Mouse (Mus musculus): ENCODE results near the gene Agtpbp1.

GRCm38 (mm10) chr13:59506450-59506849 lies 78.6 kb downstream of the Agtpbp1 start:
- no peak for TF ChIP-seq POLR2A (IDR thresholded peaks at IDR 0.05; ENCODE audit: low read depth, low read length)
- TF ChIP-seq CTCF (IDR thresholded peaks at IDR 0.05; ENCODE audit: extremely low read depth, insufficient read depth, insufficient read length, insufficient replicate concordance), result no peak
